Mouse (Mus musculus): ENCODE measurements around the gene Cts8. TPM values are rescaled to one million over a fixed set of nuclear protein-coding genes. Genes with fewer than 3 reads are reported as not detected.

Gene Cts8
- not detected for polyA plus RNA-seq (2017; shearing (Covaris generic))

DNA sequence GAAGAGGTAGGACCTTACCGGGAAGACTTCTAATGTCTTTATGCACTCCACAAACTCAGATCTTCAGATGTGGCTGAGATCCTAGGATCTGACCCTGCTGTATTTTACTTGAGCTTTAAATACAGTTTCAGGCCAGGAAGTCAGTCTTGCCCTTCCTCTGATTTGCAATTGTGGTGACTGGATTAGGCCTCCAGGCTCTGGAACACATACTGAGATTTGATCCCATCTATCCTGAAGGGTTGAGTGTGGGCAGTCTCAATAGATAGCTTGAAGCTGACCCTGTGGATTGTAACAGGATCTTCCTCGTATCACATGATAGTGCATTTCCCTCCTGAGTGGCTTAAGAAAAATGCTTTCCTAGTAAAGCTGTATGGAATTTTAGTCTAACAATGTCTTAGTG lies at the start of gene Cts8:
Gene Cts8 (minus strand): TSS at position 101 of the 400 bp plus-strand sequence.

DNA sequence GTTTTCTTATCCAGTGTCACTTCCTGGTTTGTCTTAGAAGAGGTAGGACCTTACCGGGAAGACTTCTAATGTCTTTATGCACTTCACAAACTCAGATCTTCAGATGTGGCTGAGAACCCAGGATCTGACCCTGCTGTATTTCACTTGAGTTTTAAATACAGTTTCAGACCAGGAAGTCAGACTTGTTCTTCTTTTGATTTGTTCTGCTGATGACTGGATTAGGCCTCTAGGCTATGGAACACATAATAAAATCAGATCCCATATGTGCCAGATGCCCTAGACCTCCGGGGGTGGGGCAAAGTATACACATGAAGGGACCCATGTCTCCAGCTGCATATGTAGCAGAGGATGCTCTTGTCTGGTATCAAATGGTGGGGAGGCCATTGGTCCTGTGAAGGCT lies 33.6 kb upstream of the Cts8 start, which contains the start of gene Gm49398:
Gene Gm49398 (minus strand): TSS at position 101 of the 400 bp plus-strand sequence.

DNA sequence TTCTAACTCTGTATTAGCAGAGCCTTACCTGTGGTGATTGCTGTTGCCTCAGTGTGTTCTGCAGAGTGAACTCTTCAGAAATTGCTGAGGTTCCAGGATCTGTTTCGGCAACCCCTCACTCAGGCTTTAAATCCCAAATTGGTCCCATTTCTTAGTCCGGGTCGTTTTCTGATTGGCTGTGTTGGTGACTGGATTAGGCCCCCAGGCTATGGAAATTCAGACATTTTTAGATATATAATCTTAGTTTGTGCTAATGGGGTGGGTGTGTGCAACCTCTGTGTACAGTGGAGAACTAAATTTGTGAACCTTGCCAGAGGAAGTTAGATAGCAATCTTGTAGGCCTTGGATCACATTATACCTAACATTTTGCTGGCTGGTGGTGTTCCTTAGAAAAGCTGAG lies 51.8 kb downstream of the Cts8 start, which contains the start of gene Cts6:
Gene Cts6 (minus strand): TSS at position 101 of the 400 bp plus-strand sequence.

Other genes starting within 250 kb of the Cts8 start
- not detected for gene Ctsj, start 249.4 kb downstream of the Cts8 start, polyA plus RNA-seq (2017; shearing (Covaris generic))
- not detected for gene Ctsq, start 214.7 kb downstream of the Cts8 start, polyA plus RNA-seq (2017; shearing (Covaris generic))
- not detected for gene Ctsr, start 91.1 kb downstream of the Cts8 start, polyA plus RNA-seq (2017; shearing (Covaris generic))
- not detected for gene Cts6, start 51.9 kb downstream of the Cts8 start, polyA plus RNA-seq (2017; shearing (Covaris generic))
- gene Gm49398, start 33.5 kb upstream of the Cts8 start, polyA plus RNA-seq (2017; shearing (Covaris generic)), result not detected
- not detected for gene Cts7, start 102.8 kb upstream of the Cts8 start, polyA plus RNA-seq (2017; shearing (Covaris generic))